Mouse (Mus musculus): ENCODE results near the gene Gm8334. TPM values are rescaled to one million over a fixed set of nuclear protein-coding genes. Genes with fewer than 3 reads are reported as not detected.
"Not testable (repeated sequence)": the region's sequence is repeated elsewhere in the genome, so short reads cannot be mapped to it uniquely, and the experiment has no call there.

Gene Gm8334
- polyA plus RNA-seq (2015; fragmentation: Nextera tagmentation; extraction: Ambion mirVana), result not detected in 2 replicates

GRCm38 (mm10) chrX:148615053-148615452, at the start of gene Gm8334:
TSS of gene Gm8334 (minus strand) at chrX:148615153.
- H3K4me2 ChIP-seq (replicated peaks), result not testable (repeated sequence)
- WGBS, result 92% methylated on average over 4 of the region's 7 CpGs

GRCm38 (mm10) chrX:148663298-148663697, 48.3 kb upstream of the Gm8334 start, which contains the start of gene Gm15127:
TSS of gene Gm15127 (plus strand) at chrX:148663598.
- H3K4me1 ChIP-seq; ATAC-seq (ENCODE audit: low FRiP score, low read depth); H3K9me3 ChIP-seq; H3K4me2 ChIP-seq (replicated peaks); H3K27ac ChIP-seq; H3K36me3 ChIP-seq; H3K27me3 ChIP-seq; H3K4me3 ChIP-seq; H3K9ac ChIP-seq: not testable (repeated sequence)
- WGBS, result 74% methylated on average over 3 of the region's 4 CpGs

More at GRCm38 (mm10) chrX:148615053-148615452, at the start of gene Gm8334:
- H3K4me3 ChIP-seq; ATAC-seq (ENCODE audit: low FRiP score, low read depth); H3K4me1 ChIP-seq; H3K27ac ChIP-seq; H3K36me3 ChIP-seq; H3K9ac ChIP-seq; H3K27me3 ChIP-seq; H3K9me3 ChIP-seq: not testable (repeated sequence)

Other genes starting within 250 kb of the Gm8334 start
- gene Gm15114, start 126.2 kb downstream of the Gm8334 start, polyA plus RNA-seq (2015; fragmentation: Nextera tagmentation; extraction: Ambion mirVana), result not detected in 2 replicates
- gene Gm15127, start 48.4 kb upstream of the Gm8334 start, polyA plus RNA-seq (2015; fragmentation: Nextera tagmentation; extraction: Ambion mirVana), result not detected in 2 replicates
- not detected in 2 replicates for gene Luzp4, start 242.5 kb upstream of the Gm8334 start, polyA plus RNA-seq (2015; fragmentation: Nextera tagmentation; extraction: Ambion mirVana)